Mouse (Mus musculus) adrenal gland, postnatal 4 days (tissue): ENCODE data around the gene Fam184a. TPM values are rescaled to one million over a fixed set of nuclear protein-coding genes. Genes with fewer than 3 reads are reported as not detected.
"Not testable (repeated sequence)": the region's sequence is repeated elsewhere in the genome, so short reads cannot be mapped to it uniquely, and the experiment has no call there.

Experiments used
- DNase-seq, 2 experiments: peaks; one replicate each; pipeline ENCODE4 v3.0.0; 2021 to 2022; ENCODE audit warnings: low spot score in 2 of 2, mixed read lengths in 2 of 2
- total RNA-seq, 2 experiments: library from RNA; stranded (reverse); gene quantifications; 2 replicates each; pipeline ENCODE4 v1.2.3; 2021

Fam184a gene
- total RNA-seq, 2 experiments from 2014 or later: 4.7 to 6.6 TPM

GRCm38 (mm10) chr10:53691263-53691662 lies 59.7 kb downstream of the Fam184a start:
- DNase-seq: no peak

- DNase-seq: no peak
Observed at GRCm38 (mm10) chr10:53688952-53689584, 61.9 kb downstream of the Fam184a start.

GRCm38 (mm10) chr10:53688533-53688932 lies 62.4 kb downstream of the Fam184a start:
- DNase-seq: no peak

- DNase-seq: no peak
Observed at GRCm38 (mm10) chr10:53687888-53688287, 63.0 kb downstream of the Fam184a start.

GRCm38 (mm10) chr10:53685806-53686205 lies 65.1 kb downstream of the Fam184a start:
- no peak for DNase-seq

GRCm38 (mm10) chr10:53683226-53683625 lies 67.7 kb downstream of the Fam184a start:
- no peak for DNase-seq

- no peak for DNase-seq
Observed at GRCm38 (mm10) chr10:53679690-53680557, 71.0 kb downstream of the Fam184a start.

GRCm38 (mm10) chr10:53661788-53662187 lies 89.1 kb downstream of the Fam184a start:
- no peak for DNase-seq

GRCm38 (mm10) chr10:53654239-53654638 lies 96.7 kb downstream of the Fam184a start:
- not testable (repeated sequence) for DNase-seq

- DNase-seq: no peak
Observed at GRCm38 (mm10) chr10:53650683-53651082, 100.2 kb downstream of the Fam184a start.

GRCm38 (mm10) chr10:53641507-53641906 lies 109.4 kb downstream of the Fam184a start:
- no peak for DNase-seq

- no peak for DNase-seq
Observed at GRCm38 (mm10) chr10:53635246-53635971, 115.5 kb downstream of the Fam184a start.

- no peak for DNase-seq
Observed at GRCm38 (mm10) chr10:53634160-53634559, 116.8 kb downstream of the Fam184a start.

- DNase-seq: not testable (repeated sequence)
Observed at GRCm38 (mm10) chr10:53630339-53630738, 120.6 kb downstream of the Fam184a start, which contains the start of gene Mcm9. Gene Mcm9, minus strand, starts transcription at chr10:53630439.

GRCm38 (mm10) chr10:53629918-53630250 lies 121.0 kb downstream of the Fam184a start:
- DNase-seq: peak; percentile 87 to 97

- peak; percentile 81 for DNase-seq
Observed at GRCm38 (mm10) chr10:53629247-53629917, 121.5 kb downstream of the Fam184a start.

- DNase-seq: no peak
Observed at GRCm38 (mm10) chr10:53615850-53616616, 134.9 kb downstream of the Fam184a start.

- no peak for DNase-seq
Observed at GRCm38 (mm10) chr10:53613955-53614354, 137.0 kb downstream of the Fam184a start.

- no peak for DNase-seq
Observed at GRCm38 (mm10) chr10:53612172-53612571, 138.8 kb downstream of the Fam184a start.

- DNase-seq: no peak
Observed at GRCm38 (mm10) chr10:53608274-53608673, 142.6 kb downstream of the Fam184a start.
